Mouse (Mus musculus): ENCODE data around the gene Rasl10a.
"Not testable (repeated sequence)": the region's sequence is repeated elsewhere in the genome, so short reads cannot be mapped to it uniquely, and the experiment has no call there.

Gene Rasl10a

GRCm38 (mm10) chr11:5076843-5077242, 18.9 kb downstream of the Rasl10a start:
- DNase-seq, result not testable (repeated sequence)

DNA sequence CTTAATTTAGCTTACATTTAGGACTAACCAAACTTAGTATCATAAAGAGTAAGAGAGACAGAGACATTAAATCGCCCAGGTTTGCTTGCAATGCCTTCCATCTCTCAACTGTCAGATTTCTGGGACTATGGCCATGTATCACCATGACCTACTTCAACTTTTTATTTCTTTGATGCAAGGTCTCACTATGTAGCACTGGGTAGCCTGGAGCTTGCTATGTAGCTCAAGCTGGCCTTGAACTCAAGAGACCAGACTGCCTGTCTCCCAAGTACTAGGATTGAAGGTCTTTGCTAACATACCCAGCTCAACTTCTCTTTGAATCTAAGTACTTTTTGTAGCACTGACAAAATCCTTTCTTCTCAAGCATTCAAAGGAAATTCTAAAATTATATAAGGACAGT, 31.2 kb downstream of the Rasl10a start:
- DNase-seq, result no peak

DNA sequence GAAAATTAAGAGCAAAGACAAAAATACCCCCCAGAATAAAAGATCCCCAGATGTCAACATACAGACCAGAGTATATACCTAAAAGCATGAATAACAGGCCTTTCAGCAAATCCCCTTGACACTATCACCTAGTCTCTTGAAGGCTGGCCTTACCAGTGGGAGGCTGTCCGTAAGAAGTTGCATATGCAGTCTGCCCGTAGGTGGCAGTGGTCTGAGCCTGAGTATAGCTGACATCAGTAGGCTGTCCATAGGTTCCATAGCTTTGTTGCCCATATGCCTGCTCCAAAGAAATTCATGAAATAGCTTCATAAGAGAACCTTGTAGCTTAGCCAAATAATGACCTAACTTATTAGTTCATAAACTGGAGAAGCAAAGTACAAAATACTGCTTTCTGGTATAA, 33.8 kb downstream of the Rasl10a start:
- DNase-seq, result peak; percentile 34 to 41

DNA sequence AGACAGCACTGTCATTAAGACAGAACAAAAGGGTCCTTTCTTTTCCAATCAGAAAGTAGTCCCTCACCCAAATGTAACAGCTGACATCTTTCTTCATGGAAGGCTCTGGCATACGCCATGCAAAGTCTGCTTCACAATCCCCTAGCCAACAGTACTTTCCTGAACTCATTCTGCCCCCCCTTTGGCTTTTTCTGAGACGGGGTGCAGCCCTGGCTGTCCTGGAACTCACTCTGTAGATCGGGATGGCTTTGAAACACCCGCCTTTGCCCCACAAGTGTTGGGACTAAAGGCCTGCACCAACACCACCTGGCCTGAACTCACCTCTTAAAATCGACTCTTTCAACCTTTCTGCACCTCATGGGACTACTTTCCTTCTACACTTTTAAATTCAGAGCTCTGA, 37.9 kb downstream of the Rasl10a start:
- no peak for DNase-seq

DNA sequence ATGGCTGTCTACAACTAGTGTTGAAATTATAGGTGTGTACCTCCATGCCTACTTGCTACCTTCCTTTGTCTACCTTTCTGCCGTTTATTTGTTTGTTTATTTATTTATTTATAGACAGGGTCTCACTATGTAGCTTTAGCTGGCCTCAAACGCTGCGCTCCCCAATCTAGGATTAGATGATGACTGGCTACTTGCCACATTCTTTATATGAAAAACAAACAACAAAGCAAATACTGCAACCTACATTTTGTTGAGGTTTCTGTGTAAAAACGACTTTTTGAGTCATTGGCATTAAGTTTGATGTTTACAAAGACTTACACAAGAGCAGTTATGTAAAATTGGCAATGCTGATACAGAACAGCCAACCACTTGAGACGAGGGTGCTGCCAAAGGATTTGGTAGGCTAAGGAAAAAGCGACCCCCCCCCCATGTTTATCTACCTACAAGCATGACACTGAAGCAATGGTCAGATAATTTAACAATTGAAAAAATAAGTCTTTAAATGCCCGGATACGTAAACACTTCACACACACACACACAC, 38.6 kb downstream of the Rasl10a start:
- DNase-seq, result no peak

GRCm38 (mm10) chr11:5098035-5098735, 40.3 kb downstream of the Rasl10a start:
- DNase-seq, result no peak

DNA sequence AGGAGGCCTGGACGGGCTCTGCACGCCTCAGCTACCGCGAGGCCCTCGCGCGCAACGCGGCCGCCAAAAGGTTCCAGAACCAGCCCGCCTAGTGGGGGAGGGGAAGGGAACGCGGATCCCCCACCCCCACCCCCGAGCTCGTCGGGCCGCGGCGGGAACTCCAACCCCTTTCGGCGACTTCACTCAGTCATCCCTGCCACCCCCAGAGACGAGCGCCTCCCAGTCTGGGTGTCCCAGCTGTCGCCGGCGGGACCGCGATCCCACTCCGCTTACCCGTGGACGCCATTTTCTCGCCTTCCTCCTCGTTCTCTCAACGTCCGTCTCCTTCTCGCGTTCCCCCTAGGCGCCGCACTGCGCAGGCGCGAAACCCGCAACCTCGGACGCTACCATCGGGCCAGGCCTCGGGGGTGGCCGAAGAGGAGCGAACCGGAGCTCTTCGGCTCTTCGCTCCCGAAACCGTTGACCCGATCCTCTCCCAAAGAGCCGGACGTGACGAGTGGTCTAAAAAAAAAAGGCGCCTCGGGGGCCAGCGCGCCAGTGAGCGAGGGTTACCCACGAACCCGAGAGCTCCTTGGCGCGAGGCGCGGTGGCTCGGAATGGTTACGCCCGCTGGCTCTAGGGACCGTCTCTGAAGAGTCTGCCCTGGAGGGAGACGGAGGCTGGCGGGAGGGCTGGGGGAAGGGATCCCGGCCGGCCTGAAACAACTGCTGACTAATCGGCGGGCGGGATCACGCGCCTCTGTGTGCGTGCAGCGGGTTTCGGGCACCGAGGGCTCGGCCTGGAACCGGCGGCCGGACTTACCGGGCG, 41.0 kb downstream of the Rasl10a start, which contains the start of the genes Rhbdd3 and Ewsr1:
Gene Rhbdd3, plus strand, starts transcription at position 191 of the 807 bp plus-strand sequence.
Gene Ewsr1, minus strand, starts transcription at position 531 of the 807 bp plus-strand sequence.
- peak; percentile 99 for DNase-seq

DNA sequence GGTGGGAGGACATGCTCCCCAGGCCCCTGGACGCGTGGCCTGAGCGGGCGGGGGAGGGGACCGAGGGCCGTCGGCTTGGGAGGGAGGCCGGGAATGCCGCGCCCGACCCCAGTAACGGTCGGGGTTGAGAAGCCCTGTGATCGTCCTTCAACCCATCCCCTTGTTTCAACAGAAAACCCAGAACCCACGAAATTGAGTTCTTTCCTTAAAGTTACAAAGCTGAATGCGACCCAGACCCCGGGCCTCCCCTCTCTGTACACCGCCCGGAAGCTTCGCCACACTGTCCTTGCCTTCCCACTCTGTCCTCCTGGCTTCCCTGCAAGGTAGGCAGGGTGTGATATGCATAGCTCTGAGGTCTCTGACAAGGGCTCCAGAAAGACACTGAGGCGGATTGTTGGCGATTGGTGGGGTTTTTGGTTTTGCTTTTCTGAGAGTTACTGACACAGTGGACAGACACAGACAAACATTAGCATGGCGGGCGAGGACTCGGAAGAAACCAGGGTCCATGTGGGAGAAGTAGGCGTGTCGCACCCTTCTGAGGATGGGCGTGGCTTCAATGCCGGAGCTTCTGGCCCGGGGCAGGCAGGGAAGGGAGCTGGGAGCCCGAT, 41.8 kb downstream of the Rasl10a start:
- peak; percentile 73 to 74 for DNase-seq

GRCm38 (mm10) chr11:5100283-5100682, 42.4 kb downstream of the Rasl10a start:
- no peak for DNase-seq

- no peak for DNase-seq
Measured at GRCm38 (mm10) chr11:5100801-5101200, 42.9 kb downstream of the Rasl10a start.

- DNase-seq, result no peak
Measured at GRCm38 (mm10) chr11:5101641-5102040, 43.7 kb downstream of the Rasl10a start.

DNA sequence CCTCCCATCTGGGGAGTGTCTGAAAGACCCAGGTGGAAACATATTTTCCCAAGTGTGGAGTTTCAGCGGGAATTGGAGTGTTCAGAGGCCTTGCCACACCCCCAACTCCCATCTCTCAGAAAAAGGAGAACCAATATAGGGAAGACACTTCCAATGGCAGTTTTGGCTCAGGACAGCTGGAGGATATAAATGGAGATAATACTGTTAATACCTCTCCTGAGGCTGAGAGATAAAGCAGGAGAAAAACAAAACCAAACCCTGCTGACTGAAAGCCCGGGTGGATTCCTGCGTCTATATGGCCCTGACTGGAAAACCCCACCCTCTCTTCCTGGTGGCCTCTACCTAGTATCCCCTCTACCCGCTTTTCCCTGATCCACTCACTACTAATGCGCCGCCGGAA, 44.5 kb downstream of the Rasl10a start:
- DNase-seq, result no peak

DNA sequence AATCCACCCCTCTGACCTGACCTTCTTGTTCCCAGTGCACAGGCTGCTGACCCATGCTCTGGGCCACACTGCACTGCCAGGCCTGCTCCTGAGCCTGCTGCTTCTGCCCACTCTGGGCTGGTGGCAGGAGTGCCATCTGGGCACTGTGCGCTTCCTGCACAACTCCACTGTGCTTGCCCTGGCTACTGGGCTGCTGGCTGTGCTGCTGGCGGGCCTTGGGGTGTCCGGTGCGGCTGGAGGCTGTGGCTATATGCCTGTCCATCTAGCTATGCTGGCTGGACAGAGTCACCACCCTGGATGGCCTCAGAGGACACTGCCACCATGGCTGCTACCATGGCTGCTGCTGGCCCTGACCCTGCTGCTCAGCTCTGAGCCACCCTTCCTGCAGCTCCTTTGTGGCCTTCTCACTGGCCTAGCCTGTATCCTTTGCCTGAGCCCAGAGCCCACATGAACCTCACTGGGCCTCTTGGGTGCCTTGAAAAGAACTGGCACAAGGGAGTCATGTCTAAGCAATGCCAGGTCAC, 46.1 kb downstream of the Rasl10a start:
- no peak for DNase-seq

DNA sequence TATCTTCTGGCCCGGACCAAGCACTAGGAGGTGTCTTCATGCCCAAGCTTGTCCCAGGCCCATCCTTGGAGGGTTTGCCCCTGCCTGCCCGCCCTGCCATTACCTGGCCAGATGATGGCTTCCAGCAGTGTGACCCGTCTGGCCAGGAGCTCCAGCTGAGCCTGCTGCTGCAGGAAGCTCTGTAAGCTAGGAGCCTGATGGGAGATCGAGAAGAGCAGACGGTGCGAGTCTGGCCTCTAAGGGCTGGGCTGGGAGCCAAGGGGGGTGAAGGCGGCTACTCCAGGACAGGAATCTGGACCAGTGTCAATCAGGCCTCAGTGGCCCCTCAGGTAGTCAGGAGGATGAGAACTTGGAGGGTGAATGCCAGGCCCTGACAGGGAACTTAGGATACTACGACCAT, 51.5 kb downstream of the Rasl10a start:
- DNase-seq, result no peak

All from B cell, adult 2 months (primary cell).